Mouse (Mus musculus) kidney, adult 2 months (tissue): Measurements from ENCODE around the gene 5730522E02Rik. TPM values are rescaled to one million over a fixed set of nuclear protein-coding genes. Genes with fewer than 3 reads are reported as not detected.
A peak's percentile ranks its signal among the peaks of the same experiment; 100 is the strongest.

Source experiments
- DNase-seq: peaks from one replicate; pipeline ENCODE4 v3.0.0; 2021
- H3K27ac ChIP-seq: fragments of 200-500 bp; 2 replicates; pipeline ENCODE4 v1.5.1; 2012; ENCODE audit warnings: low read depth, low read length, control low read depth, inconsistent platforms; ENCODE audit not compliant: insufficient read depth
- H3K27me3 ChIP-seq: fragments of 200-500 bp; replicated peaks from 2 replicates; pipeline ENCODE4 v1.6.1; 2012; ENCODE audit warnings: mild to moderate bottlenecking, moderate library complexity, low read length, inconsistent platforms; ENCODE audit not compliant: control insufficient read depth, insufficient read depth
- H3K36me3 ChIP-seq: fragments of 200-500 bp; 2 replicates; pipeline ENCODE4 v1.6.1; 2012; ENCODE audit warnings: mild to moderate bottlenecking, moderate library complexity, low read length, inconsistent platforms; ENCODE audit not compliant: control insufficient read depth, insufficient read depth
- H3K4me1 ChIP-seq: fragments of 200-500 bp; 2 replicates; pipeline ENCODE4 v1.6.1; 2011; ENCODE audit warnings: low read length; ENCODE audit not compliant: control insufficient read depth, insufficient read depth
- H3K4me3 ChIP-seq: fragments of 200-500 bp; 2 replicates; pipeline ENCODE4 v1.5.1; 2011; ENCODE audit warnings: mild to moderate bottlenecking, low read depth, low read length, control low read depth; ENCODE audit not compliant: insufficient read depth
- CTCF ChIP-seq: fragments of 200-500 bp; conservative IDR thresholded peaks from 2 replicates; pipeline ENCODE4 v1.5.1; 2011; ENCODE audit warnings: low read depth, mild to moderate bottlenecking, control low read depth, low read length, moderate library complexity, mixed read lengths; ENCODE audit not compliant: insufficient read depth, insufficient read length
- POLR2A ChIP-seq: fragments of 200-500 bp; IDR thresholded peaks from one replicate; pipeline ENCODE4 v1.6.1; 2011; ENCODE audit warnings: low read depth, low read length, control low read depth
- WGBS: fragments of 180-500 bp; shearing (Covaris S2); methylation state at CpG from one replicate; pipeline ENCODE4 v1.1.7; 2018; 5-methylcytosine and 5-hydroxymethylcytosine counted together
- polyA plus RNA-seq: library from polyadenylated mRNA; depleted of rRNA; stranded (reverse); fragments of >200 nt; gene quantifications from 2 replicates; pipeline ENCODE4 v1.2.3, GENCODE M21; 2012

5730522E02Rik gene
- polyA plus RNA-seq, 1 experiment: 0.06 TPM

GRCm38 (mm10) chr11:26076335-26076734 lies 134.2 kb downstream of the 5730522E02Rik start:
- 68% methylated on average over 2 of the region's 2 CpGs for WGBS

GRCm38 (mm10) chr11:26075536-26075935 lies 135.0 kb downstream of the 5730522E02Rik start:
- no peaks in the 10 kb centered on the region for H3K4me1 ChIP-seq
- H3K4me3 ChIP-seq: no peak overlapping the region
- no peak for DNase-seq
- no peak for TF ChIP-seq POLR2A
- no peak for TF ChIP-seq CTCF
- no peaks in the 10 kb centered on the region for H3K36me3 ChIP-seq
- WGBS: 73% methylated on average over 6 of the region's 6 CpGs
- H3K27me3 ChIP-seq: no peaks in the 10 kb centered on the region
- H3K27ac ChIP-seq: no peak overlapping the region

More at GRCm38 (mm10) chr11:26076335-26076734, 134.2 kb downstream of the 5730522E02Rik start:
- H3K36me3 ChIP-seq: no peaks in the 10 kb centered on the region
- H3K4me1 ChIP-seq: no peaks in the 10 kb centered on the region
- no peak overlapping the region for H3K4me3 ChIP-seq
- no peak for DNase-seq
- H3K27me3 ChIP-seq: no peaks in the 10 kb centered on the region
- no peak for TF ChIP-seq POLR2A
- no peak for TF ChIP-seq CTCF
- no peak overlapping the region for H3K27ac ChIP-seq

- DNase-seq: peak; percentile 28
- no peak overlapping the region for H3K27ac ChIP-seq
- no peak overlapping the region for H3K4me3 ChIP-seq
- H3K27me3 ChIP-seq: no peaks in the 10 kb centered on the region
- no peaks in the 10 kb centered on the region for H3K4me1 ChIP-seq
- H3K36me3 ChIP-seq: no peaks in the 10 kb centered on the region
- TF ChIP-seq POLR2A (no peak), CTCF (peak; percentile 67)
- 49% methylated on average over 8 of the region's 8 CpGs for WGBS
Observed at GRCm38 (mm10) chr11:26073638-26074294, 136.8 kb downstream of the 5730522E02Rik start.

- no peaks in the 10 kb centered on the region for H3K27me3 ChIP-seq
- H3K36me3 ChIP-seq: no peaks in the 10 kb centered on the region
- TF ChIP-seq POLR2A (no peak), CTCF (no peak)
- WGBS: 66% methylated on average over 4 of the region's 4 CpGs
- no peak for DNase-seq
- H3K27ac ChIP-seq: no peak overlapping the region
- no peak overlapping the region for H3K4me3 ChIP-seq
- no peaks in the 10 kb centered on the region for H3K4me1 ChIP-seq
Observed at GRCm38 (mm10) chr11:26072101-26072500, 138.5 kb downstream of the 5730522E02Rik start.

- no peak overlapping the region for H3K4me3 ChIP-seq
- H3K27me3 ChIP-seq: no peaks in the 10 kb centered on the region
- no peaks in the 10 kb centered on the region for H3K4me1 ChIP-seq
- WGBS: 44% methylated on average over 2 of the region's 2 CpGs
- H3K27ac ChIP-seq: no peak overlapping the region
- no peak for DNase-seq
- no peak for TF ChIP-seq CTCF
- no peak for TF ChIP-seq POLR2A
- H3K36me3 ChIP-seq: no peaks in the 10 kb centered on the region
Observed at GRCm38 (mm10) chr11:26063252-26063651, 147.3 kb downstream of the 5730522E02Rik start.

- TF ChIP-seq CTCF (no peak), POLR2A (no peak)
- Histone ChIP-seq H3K27ac (no peak overlapping the region), H3K4me3 (no peak overlapping the region), H3K27me3 (no peaks in the 10 kb centered on the region), H3K4me1 (no peaks in the 10 kb centered on the region), H3K36me3 (no peaks in the 10 kb centered on the region)
- no peak for DNase-seq
- WGBS: 83% methylated on average over 8 of the region's 8 CpGs
Observed at GRCm38 (mm10) chr11:26061471-26062137, 149.0 kb downstream of the 5730522E02Rik start.

GRCm38 (mm10) chr11:26013527-26013926 lies 197.0 kb downstream of the 5730522E02Rik start:
- Histone ChIP-seq H3K27me3 (no peaks in the 10 kb centered on the region), H3K4me3 (no peak overlapping the region), H3K36me3 (no peaks in the 10 kb centered on the region), H3K4me1 (no peaks in the 10 kb centered on the region), H3K27ac (no peak overlapping the region)
- no peak for TF ChIP-seq POLR2A
- DNase-seq: no peak
- WGBS: 68% methylated on average over 2 of the region's 2 CpGs
